Mouse (Mus musculus): ENCODE data around the gene Cdk15. TPM values are rescaled to one million over a fixed set of nuclear protein-coding genes. Genes with fewer than 3 reads are reported as not detected.

The Cdk15 gene
- polyA plus RNA-seq, 1 experiment from 2014 or later, result 1.0 TPM

DNA sequence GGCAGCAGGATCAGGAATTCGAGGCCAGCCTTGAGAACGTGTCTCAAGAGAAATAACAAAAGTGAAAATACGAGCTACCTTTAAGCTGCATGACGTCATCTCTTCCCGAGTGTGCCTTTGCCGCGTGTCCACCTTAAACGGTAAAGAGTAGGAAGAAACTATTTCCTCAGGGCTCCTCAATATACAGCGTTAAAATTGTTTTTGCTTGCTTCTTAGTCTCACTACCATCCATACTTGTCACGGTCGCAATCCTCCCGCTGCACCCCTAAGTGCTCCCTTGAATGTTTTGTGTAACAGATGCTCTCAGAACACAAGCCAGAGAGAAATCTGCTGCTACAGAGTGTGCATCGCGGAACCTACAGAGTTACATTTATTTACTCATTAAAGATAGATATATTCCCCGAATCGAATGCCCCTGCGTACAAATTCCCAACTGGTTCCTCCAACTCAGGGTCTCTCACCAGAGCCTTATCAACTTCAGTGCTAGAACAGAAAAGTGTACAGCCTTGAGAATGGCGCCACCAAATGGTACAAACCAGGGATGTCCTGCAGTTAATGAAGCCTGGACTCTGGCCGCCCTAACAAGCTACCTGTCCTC, 19.0 kb upstream of the Cdk15 start:
- Histone ChIP-seq H3K27me3 (no peaks in the 10 kb centered on the region), H3K9me3 (no peaks in the 10 kb centered on the region), H3K4me2 (peak overlapping the region; percentile 77), H3K4me1 (replicated peaks) (peaks cover 17% of the 10 kb centered on the region), H3K9ac (peak overlapping the region; percentile 70), H3K4me3 (peak overlapping the region; percentile 78), H3K36me3 (no peaks in the 10 kb centered on the region), H3K27ac (replicated peaks) (peak overlapping the region; percentile 46)
- under 1% methylated on average over 19 of the region's 19 CpGs for WGBS
- ATAC-seq (ENCODE audit: low read depth), result peak; percentile 48

- H3K4me3 ChIP-seq, result no peak overlapping the region
- WGBS, result 67% methylated on average over 2 of the region's 2 CpGs
- ATAC-seq (ENCODE audit: low read depth), result no peak
- H3K9ac ChIP-seq, result no peak overlapping the region
- no peaks in the 10 kb centered on the region for H3K4me1 ChIP-seq (replicated peaks)
- no peak overlapping the region for H3K27ac ChIP-seq (replicated peaks)
- H3K27me3 ChIP-seq, result no peaks in the 10 kb centered on the region
- no peak overlapping the region for H3K4me2 ChIP-seq
- no peaks in the 10 kb centered on the region for H3K36me3 ChIP-seq
- no peaks in the 10 kb centered on the region for H3K9me3 ChIP-seq
Measured at GRCm38 (mm10) chr1:59243770-59244169, 12.9 kb upstream of the Cdk15 start.

GRCm38 (mm10) chr1:59247602-59248001, 9.1 kb upstream of the Cdk15 start:
- Histone ChIP-seq H3K36me3 (no peaks in the 10 kb centered on the region), H3K4me2 (no peak overlapping the region), H3K27me3 (no peaks in the 10 kb centered on the region), H3K9me3 (no peaks in the 10 kb centered on the region), H3K4me1 (replicated peaks) (no peaks in the 10 kb centered on the region), H3K4me3 (no peak overlapping the region), H3K9ac (no peak overlapping the region), H3K27ac (replicated peaks) (no peak overlapping the region)
- 5% methylated on average over 9 of the region's 9 CpGs for WGBS
- peak; percentile 63; the same call in 1 of the 2 replicates for ATAC-seq (ENCODE audit: low read depth)

DNA sequence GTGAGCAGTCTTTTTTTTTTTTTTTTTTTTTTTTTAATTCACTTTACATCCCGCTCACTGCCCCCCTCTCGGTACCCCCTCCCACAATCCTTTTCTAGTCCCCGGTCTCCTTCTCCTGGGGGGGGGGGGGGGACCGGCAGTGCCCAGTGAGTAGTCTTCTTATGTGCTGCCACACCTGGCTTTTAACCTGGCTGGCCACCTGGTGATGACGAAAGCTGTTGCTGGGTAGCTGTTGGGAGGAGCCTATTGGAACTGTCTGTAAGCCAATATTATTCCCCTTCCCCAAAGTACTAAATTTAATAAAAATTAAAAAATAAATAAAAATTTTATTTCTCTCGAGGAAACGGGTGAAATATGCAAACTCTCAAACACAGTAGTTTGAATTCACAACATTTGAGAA, 3.9 kb upstream of the Cdk15 start:
- peaks cover 23% of the 10 kb centered on the region for H3K4me1 ChIP-seq (replicated peaks)

DNA sequence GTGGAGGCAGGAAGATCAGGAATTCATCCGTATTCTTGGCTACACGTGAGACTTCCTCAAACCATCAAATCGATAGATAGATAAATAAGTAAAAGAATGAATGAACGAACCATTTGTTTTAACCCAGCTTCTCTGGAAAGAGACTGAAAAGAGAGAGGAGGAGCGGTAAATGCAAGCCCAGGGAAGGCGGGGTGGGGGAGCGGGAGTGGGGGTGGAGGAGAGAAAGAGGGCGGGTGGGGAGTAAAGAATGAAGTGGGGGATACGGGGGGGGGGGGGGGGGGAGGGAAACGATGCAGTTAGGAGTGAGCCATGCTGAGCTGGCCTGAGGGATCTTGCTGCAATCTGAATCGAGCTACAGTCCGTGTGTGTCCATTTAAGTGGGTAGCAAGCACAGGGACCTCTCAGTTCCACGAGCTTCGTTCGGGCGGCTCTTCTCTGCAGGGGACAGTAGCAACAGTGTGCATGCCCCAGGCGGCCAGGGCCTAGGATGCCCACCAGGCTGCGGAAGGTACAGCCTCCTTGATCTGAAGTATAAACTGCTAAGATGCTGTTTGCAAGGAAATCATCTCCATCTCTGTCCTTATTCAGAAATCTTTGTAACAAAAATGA, 3.3 kb upstream of the Cdk15 start:
- Histone ChIP-seq H3K9me3 (no peaks in the 10 kb centered on the region), H3K9ac (peak overlapping the region; percentile 60), H3K27ac (replicated peaks) (no peak overlapping the region), H3K27me3 (no peaks in the 10 kb centered on the region), H3K36me3 (no peaks in the 10 kb centered on the region), H3K4me1 (replicated peaks) (peaks cover 26% of the 10 kb centered on the region), H3K4me3 (peak overlapping the region; percentile 24), H3K4me2 (peak overlapping the region; percentile 54)
- WGBS, result 2% methylated on average over 18 of the region's 18 CpGs
- ATAC-seq (ENCODE audit: low read depth), result no peak

More for the DNA sequence above, 3.9 kb upstream of the Cdk15 start:
- no peak overlapping the region for H3K9ac ChIP-seq
- no peaks in the 10 kb centered on the region for H3K27me3 ChIP-seq
- 13% methylated on average over 5 of the region's 7 CpGs for WGBS
- no peak for ATAC-seq (ENCODE audit: low read depth)
- H3K4me3 ChIP-seq, result peak overlapping the region; percentile 24
- H3K9me3 ChIP-seq, result no peaks in the 10 kb centered on the region
- H3K27ac ChIP-seq (replicated peaks), result no peak overlapping the region
- H3K36me3 ChIP-seq, result no peaks in the 10 kb centered on the region
- peak overlapping the region; percentile 54 for H3K4me2 ChIP-seq

GRCm38 (mm10) chr1:59257736-59258135, 1.0 kb downstream of the Cdk15 start:
- Histone ChIP-seq H3K27ac (replicated peaks) (no peak overlapping the region), H3K4me2 (no peak overlapping the region), H3K4me3 (no peak overlapping the region), H3K27me3 (no peaks in the 10 kb centered on the region), H3K9ac (no peak overlapping the region), H3K9me3 (no peaks in the 10 kb centered on the region), H3K4me1 (replicated peaks) (peaks cover 26% of the 10 kb centered on the region), H3K36me3 (no peaks in the 10 kb centered on the region)
- 11% methylated on average over 3 of the region's 3 CpGs for WGBS
- ATAC-seq (ENCODE audit: low read depth), result no peak

DNA sequence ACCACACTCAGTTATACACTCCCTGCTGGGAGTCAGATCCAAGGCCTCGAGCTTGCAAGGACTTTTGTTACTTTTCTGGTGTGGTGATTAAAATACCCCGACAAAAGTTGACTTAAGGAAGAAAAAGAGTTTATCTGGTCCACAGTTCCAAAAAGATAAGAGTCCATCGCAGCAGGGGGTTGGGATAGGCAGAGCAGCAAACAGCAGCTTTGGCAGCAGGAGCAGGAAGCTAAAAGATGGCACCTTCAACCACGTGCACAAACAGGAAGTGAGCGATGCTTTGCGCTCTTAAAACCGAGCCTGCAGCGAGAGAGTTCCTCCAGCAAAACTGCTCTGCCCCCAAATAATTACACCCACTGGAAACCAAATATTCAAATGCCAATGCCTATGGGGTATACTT, 12.2 kb downstream of the Cdk15 start:
- no peaks in the 10 kb centered on the region for H3K9me3 ChIP-seq
- H3K9ac ChIP-seq, result no peak overlapping the region
- H3K27me3 ChIP-seq, result no peaks in the 10 kb centered on the region
- H3K4me2 ChIP-seq, result no peak overlapping the region
- no peaks in the 10 kb centered on the region for H3K36me3 ChIP-seq
- no peak for ATAC-seq (ENCODE audit: low read depth)
- peaks cover 25% of the 10 kb centered on the region for H3K4me1 ChIP-seq (replicated peaks)
- no peak overlapping the region for H3K27ac ChIP-seq (replicated peaks)
- H3K4me3 ChIP-seq, result no peak overlapping the region
- 67% methylated on average over 8 of the region's 8 CpGs for WGBS

GRCm38 (mm10) chr1:59269466-59269865, 12.8 kb downstream of the Cdk15 start:
- ATAC-seq (ENCODE audit: low read depth), result no peak
- no peak overlapping the region for H3K9ac ChIP-seq
- 82% methylated on average over 6 of the region's 6 CpGs for WGBS
- H3K36me3 ChIP-seq, result no peaks in the 10 kb centered on the region
- H3K9me3 ChIP-seq, result no peaks in the 10 kb centered on the region
- H3K4me3 ChIP-seq, result no peak overlapping the region
- peaks cover 25% of the 10 kb centered on the region for H3K4me1 ChIP-seq (replicated peaks)
- no peaks in the 10 kb centered on the region for H3K27me3 ChIP-seq
- no peak overlapping the region for H3K4me2 ChIP-seq
- H3K27ac ChIP-seq (replicated peaks), result peak overlapping the region; percentile 75

DNA sequence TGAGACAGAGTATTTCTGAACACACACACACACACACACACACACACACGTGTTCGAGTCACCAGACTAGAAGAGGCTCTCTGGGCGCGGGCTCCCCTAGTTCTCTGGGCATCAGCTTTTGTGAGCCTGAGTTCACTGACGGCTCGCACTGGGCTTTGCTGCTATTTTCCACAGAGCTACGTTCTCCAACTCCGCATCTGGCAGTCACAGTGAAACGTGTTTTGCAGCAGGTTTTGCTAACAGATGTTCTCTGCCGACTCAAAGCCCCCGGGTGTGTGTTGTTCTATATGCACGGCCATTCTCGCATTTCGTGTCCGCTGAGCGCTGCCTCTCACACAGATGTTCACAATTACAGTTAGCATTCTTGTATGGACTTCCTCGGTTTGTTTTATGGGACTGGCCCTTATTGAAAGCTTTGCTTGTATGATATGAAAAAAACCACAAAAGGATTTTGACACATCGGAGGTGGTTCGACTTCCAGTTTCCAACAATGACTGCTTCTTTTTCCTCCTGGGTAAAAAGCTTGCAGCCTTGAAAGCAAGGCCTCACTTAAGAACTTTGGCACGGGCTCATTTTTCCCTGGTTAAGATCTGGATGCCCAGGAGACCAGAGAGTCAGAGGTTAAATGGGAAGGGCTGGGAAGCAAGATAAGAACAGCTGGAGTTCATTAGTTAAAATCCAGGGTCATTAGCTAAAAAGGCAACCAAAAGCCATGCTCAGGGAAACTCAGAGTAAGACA, 13.4 kb downstream of the Cdk15 start:
- Histone ChIP-seq H3K4me2 (no peak overlapping the region), H3K36me3 (no peaks in the 10 kb centered on the region), H3K4me1 (replicated peaks) (peaks cover 25% of the 10 kb centered on the region), H3K27me3 (no peaks in the 10 kb centered on the region), H3K9ac (no peak overlapping the region), H3K4me3 (no peak overlapping the region), H3K9me3 (no peaks in the 10 kb centered on the region), H3K27ac (replicated peaks) (peak overlapping the region; percentile 75)
- peak; percentile 63 for ATAC-seq (ENCODE audit: low read depth)
- WGBS, result 40% methylated on average over 20 of the region's 20 CpGs

- no peaks in the 10 kb centered on the region for H3K27me3 ChIP-seq
- no peak overlapping the region for H3K9ac ChIP-seq
- no peak overlapping the region for H3K27ac ChIP-seq (replicated peaks)
- WGBS, result 43% methylated on average over 3 of the region's 3 CpGs
- H3K4me3 ChIP-seq, result no peak overlapping the region
- H3K4me2 ChIP-seq, result no peak overlapping the region
- no peaks in the 10 kb centered on the region for H3K36me3 ChIP-seq
- H3K4me1 ChIP-seq (replicated peaks), result peaks cover 25% of the 10 kb centered on the region
- H3K9me3 ChIP-seq, result no peaks in the 10 kb centered on the region
- no peak for ATAC-seq (ENCODE audit: low read depth)
Measured at GRCm38 (mm10) chr1:59272189-59272588, 15.5 kb downstream of the Cdk15 start.

- no peak for ATAC-seq (ENCODE audit: low read depth)
- 87% methylated on average over 5 of the region's 5 CpGs for WGBS
- H3K9me3 ChIP-seq, result no peaks in the 10 kb centered on the region
- H3K4me2 ChIP-seq, result no peak overlapping the region
- H3K9ac ChIP-seq, result no peak overlapping the region
- no peak overlapping the region for H3K27ac ChIP-seq (replicated peaks)
- no peaks in the 10 kb centered on the region for H3K36me3 ChIP-seq
- no peak overlapping the region for H3K4me3 ChIP-seq
- no peaks in the 10 kb centered on the region for H3K4me1 ChIP-seq (replicated peaks)
- no peaks in the 10 kb centered on the region for H3K27me3 ChIP-seq
Measured at GRCm38 (mm10) chr1:59285880-59286279, 29.2 kb downstream of the Cdk15 start.

- H3K27me3 ChIP-seq, result no peaks in the 10 kb centered on the region
- no peak overlapping the region for H3K4me2 ChIP-seq
- H3K4me1 ChIP-seq (replicated peaks), result no peaks in the 10 kb centered on the region
- H3K9ac ChIP-seq, result no peak overlapping the region
- no peak for ATAC-seq (ENCODE audit: low read depth)
- H3K36me3 ChIP-seq, result no peaks in the 10 kb centered on the region
- H3K4me3 ChIP-seq, result no peak overlapping the region
- H3K9me3 ChIP-seq, result no peaks in the 10 kb centered on the region
- WGBS, result 76% methylated on average over 13 of the region's 13 CpGs
- no peak overlapping the region for H3K27ac ChIP-seq (replicated peaks)
Measured at GRCm38 (mm10) chr1:59286316-59286850, 29.7 kb downstream of the Cdk15 start.

Measured in neural tube, embryonic 13.5 days (tissue).